Mouse (Mus musculus) erythroid progenitor cell, adult 5-6 weeks (primary cell): ENCODE measurements around the gene Rbm42. TPM values are rescaled to one million over a fixed set of nuclear protein-coding genes. Genes with fewer than 3 reads are reported as not detected.

ENCODE experiments used
- ATAC-seq: replicated peaks from 2 replicates; pipeline ENCODE4 v1.8.0; 2016; ENCODE audit warnings: moderate number of reproducible peaks, mild to moderate bottlenecking, moderate TSS enrichment, inconsistent platforms; ENCODE audit not compliant: poor library complexity, low FRiP score, severe bottlenecking
- total RNA-seq, 2 experiments: library from RNA; stranded (forward) in 1 of 2; stranded (reverse) in 1 of 2; fragments of 150-400 nt in 1 of 2; fragments of 186-747, 209-891 nt in 1 of 2; gene quantifications; 2 replicates each; pipeline versions ENCODE4 v1.2.3 to v1.2.4; 2015 to 2017; ENCODE audit warnings: low replicate concordance in 2 of 2

Rbm42 gene
- total RNA-seq, 2 experiments from 2014 or later = 11.4 to 44.9 TPM

DNA sequence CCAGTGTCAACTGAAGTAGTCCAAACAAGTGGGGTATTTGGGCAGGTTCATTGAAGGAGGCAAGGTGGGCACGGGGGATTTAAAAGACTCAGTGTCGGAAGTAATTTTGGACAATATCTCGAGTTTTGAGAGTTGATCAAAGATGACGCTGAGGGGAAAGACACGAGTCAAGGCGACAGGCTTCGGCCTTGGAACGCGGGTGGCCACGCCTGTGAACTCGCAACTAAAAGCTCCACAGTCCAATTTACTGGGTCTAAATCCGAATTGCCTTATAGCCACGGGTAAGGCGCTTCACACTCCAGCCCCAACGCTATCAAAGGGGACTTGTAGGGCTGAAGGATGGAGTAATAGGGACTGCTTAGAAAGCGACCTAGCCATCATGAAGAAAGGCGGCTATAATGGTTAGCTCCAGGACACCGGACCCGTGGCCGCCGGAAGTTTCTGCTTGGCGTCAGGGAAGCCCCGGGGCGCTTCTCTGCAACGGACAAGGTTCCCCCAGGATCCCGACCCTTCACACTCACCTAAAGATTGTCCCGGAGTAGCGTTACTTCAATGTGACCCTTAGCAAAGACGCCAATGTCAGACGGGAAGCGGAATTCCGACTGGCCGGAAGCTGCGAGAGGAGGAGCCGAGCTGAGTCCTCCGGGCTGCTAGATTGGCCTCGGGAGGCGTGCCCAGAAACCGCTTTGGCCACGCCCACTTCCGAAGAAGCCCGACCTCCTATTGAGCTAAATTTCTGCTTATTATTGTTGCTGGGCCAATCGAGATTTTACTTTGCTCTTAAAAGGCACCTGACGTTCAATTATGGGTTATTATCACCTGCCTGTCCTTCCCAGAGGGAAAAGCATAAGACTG lies 24.4 kb downstream of the Rbm42 start, which contains the start of gene Cox6b1:
Cox6b1 (minus strand) TSS at position 622 of the 855 bp plus-strand sequence.
- peak; percentile 98 for ATAC-seq

GRCm38 (mm10) chr7:30619202-30619601 lies 30.9 kb downstream of the Rbm42 start:
- peak; percentile 67; the same call in 1 of the 2 replicates for ATAC-seq

DNA sequence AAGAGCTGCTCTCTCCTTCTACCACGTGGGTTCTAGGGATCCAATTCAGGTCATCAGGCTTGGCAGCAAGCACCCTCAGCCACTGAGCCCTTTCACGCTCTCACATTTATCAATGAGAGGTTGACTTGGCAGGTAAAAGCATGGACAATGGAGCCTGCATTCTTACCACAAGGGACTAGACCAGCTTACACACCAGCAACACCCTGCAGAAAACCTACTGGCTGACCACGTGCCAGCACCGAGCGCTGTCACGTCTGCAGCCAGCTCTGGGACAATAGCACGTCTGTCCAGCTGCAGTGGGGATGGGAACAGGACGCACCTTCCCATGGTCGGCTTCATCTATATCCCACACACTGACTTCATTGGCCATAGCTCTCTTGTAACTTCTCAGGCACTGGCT lies 31.5 kb downstream of the Rbm42 start:
- no peak for ATAC-seq

DNA sequence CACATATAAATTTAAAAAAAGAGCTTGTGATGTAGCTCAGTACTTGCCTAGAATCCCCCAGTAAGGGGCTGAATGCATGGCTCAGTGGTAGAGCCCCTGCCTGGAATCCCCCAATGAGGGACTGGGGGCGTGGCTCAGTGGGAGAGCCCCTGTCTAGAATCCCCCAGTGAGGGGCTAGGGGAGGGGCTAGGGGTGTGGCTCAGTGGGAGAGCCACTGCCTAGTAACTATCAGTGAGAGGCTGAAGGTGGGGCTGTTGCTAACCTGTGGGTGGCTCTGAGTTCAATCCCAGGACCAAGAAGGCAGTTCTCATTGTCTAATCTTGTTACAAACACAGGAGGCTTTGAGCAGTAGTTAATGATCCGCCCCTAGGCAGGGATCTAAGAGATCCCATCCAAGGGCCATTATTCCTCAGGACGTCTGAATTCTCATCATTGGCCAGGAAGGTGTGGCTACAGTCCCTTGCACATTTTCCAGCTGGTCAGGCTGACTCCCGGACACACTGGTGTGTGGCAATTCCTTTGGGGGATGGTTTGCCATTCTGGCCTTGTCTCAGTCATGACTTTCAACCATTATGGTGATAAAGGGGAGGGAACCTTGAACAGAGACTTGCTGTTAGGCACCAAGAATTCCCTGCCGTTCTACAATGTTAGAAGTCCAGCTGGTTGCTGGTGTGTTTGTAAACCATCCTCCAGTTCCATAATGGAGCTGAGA lies 34.9 kb downstream of the Rbm42 start:
- ATAC-seq = no peak

- ATAC-seq = no peak
Measured at GRCm38 (mm10) chr7:30614454-30614853, 35.7 kb downstream of the Rbm42 start.

DNA sequence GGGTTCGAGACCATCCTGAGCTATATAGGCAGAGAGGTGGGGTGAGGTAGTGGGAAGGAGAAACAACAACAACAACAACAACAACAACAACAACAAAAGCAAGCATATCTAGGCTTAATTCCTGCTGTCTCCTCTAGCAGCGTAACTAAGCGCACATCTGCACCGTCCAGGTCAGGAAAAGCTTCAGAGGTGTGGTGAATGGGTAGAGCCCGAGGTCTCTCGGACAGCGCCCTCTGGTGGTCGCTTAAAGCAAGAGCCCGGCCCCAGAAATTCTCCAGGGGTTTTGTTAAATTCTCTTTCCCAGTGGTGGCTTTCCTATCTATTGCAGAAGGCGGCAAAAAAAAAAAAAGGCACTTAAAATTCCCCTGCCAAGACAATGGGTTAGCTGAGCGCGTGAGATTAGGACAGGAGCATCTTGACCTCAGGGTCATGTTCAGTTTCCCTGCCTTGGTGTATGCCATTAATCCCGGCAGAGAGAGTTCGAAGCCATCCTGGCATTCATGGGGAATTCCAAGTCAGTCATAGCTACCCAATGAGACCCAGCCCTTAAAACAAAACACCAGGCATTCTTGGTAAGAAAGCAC lies 36.5 kb downstream of the Rbm42 start:
- peak; percentile 79 for ATAC-seq

- no peak for ATAC-seq
Measured at GRCm38 (mm10) chr7:30612654-30613402, 37.3 kb downstream of the Rbm42 start, which contains the start of gene Upk1a. Upk1a (minus strand) TSS chr7:30612847.

- no peak for ATAC-seq
Measured at GRCm38 (mm10) chr7:30610043-30610442, 40.1 kb downstream of the Rbm42 start.

- no peak for ATAC-seq
Measured at GRCm38 (mm10) chr7:30608476-30608875, 41.6 kb downstream of the Rbm42 start.

DNA sequence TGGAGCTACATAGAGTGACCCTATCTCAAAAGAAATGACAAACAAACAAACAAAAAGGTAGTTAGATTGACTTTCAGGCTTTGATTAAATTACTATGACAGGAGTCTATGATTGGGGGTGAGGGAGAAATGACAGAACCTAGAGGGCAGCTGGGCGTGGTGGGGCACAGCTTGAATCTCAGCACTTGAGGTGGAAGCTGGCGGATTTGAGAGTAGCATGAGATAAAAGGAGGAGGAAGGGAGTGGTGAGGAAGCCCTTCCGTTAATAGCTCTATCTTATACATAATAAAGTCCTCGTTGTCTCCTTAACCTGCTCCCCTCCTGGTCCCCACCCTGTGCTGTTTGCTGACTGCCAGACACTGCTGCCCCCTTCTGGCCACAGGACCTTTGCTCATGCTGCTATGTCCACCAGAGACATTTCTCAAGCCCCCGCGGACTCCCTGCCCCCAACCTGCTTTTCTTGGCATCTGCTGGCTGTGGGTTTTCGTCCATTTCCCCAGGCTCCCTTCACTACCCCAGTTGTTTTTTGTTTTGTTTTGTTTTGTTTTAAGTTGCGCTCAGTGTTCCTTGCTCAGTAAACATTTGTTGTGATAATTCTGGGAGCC lies 42.3 kb downstream of the Rbm42 start:
- ATAC-seq = peak; percentile 70; the same call in 1 of the 2 replicates

GRCm38 (mm10) chr7:30604944-30605343 lies 45.2 kb downstream of the Rbm42 start:
- ATAC-seq = no peak

- ATAC-seq = no peak
Measured at GRCm38 (mm10) chr7:30604424-30604823, 45.7 kb downstream of the Rbm42 start.

GRCm38 (mm10) chr7:30602583-30602982 lies 47.5 kb downstream of the Rbm42 start:
- no peak for ATAC-seq

GRCm38 (mm10) chr7:30600651-30601050 lies 49.5 kb downstream of the Rbm42 start:
- ATAC-seq = no peak

DNA sequence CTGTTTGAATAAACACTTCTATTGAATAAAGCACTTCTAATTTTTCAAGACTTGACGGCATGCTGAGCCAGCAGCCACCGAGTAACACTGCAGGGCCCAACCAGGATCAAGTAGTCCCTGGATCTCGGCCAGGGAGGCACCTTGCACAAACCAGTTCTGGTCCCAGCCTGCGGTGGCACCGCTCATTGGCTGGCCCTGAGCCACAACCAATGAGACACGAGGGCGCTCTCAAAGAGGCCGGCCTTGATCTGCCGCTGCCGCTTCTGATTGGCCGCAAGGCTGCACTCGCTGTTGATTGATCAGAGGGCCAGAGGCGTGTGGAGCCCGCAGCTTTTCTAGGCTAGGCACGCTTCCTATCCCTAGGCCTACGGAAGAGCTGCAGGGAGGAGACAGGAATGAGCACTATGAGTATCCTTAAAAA lies 50.2 kb downstream of the Rbm42 start:
- peak; percentile 99 for ATAC-seq

- no peak for ATAC-seq
Measured at GRCm38 (mm10) chr7:30598786-30599185, 51.3 kb downstream of the Rbm42 start, which contains the start of gene Zbtb32. Zbtb32 (minus strand) TSS chr7:30598909.

DNA sequence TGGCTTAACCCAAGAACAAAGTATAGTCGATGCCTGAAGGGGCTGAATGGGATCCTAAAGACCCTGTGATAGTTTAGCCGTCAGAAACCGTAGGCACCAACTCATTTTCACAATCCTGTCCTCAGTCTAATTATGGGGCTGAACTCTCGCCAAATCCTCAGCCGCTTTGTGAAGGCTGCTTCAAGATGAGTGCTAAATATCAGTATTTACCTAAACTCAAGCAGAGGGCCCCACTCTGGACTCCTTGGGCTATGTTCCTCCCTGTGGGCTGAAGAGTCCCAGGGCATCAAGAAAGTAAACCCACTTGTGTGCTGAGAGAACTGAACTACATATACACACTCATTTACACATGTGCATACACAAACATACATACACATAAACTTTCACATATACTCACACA lies 53.3 kb downstream of the Rbm42 start:
- ATAC-seq = no peak

DNA sequence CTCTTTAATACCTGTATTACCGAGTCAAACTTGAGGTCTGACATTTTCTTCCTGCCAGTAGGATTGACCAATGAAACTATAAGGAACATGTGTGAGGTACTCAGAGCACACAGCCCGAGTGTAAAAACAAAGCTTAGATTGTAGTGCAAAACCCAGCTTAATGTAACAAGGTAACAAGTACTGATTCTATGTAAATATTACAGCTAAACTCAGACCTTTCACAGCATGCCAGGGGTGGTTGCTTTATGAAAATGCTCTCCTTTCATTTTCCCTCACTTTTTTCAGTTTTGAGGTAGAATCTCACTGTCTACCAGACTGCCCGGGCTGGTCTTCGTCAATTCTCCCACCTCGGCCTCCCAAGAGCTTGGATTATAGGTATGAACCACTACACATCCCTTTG lies 54.0 kb downstream of the Rbm42 start:
- no peak for ATAC-seq

DNA sequence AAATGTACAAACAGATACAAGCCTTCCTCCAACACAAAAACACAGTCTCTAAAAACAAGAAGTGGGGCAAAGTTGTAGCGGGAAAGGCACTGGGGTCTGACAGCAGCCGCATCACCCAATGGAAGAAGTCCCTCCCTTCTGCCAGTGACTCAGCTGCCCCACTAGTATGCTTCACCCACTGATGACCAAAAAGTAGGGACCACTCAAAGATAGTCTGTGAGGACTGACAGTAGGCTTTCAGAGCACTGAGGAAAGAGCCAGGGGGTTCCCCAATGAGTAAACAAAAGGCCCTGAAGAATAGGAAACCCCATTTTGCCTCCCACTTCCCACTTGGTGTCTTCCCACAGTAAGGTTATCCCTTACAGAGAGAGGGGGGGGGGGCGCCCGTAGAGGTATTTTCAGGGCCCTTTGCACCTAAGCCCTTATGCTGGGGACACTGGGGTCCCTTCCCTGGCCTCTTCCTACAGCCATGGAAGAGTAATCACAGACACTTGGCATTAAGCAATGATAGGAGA lies 55.5 kb downstream of the Rbm42 start:
- no peak for ATAC-seq
